Mouse (Mus musculus): ENCODE measurements at regions not wholly inside any gene's neighbourhood (a gene's known extent, or its start where the extent isn't known, plus 50 kb on each side); places are given as distances from the start of the nearest gene placed in this dataset.

GRCm38 (mm10) chr2:57424879-57425278 is 187.4 kb downstream of the Gpd2 start:
- no peak for DNase-seq (ENCODE audit: low spot score in 2 of 2)

DNA sequence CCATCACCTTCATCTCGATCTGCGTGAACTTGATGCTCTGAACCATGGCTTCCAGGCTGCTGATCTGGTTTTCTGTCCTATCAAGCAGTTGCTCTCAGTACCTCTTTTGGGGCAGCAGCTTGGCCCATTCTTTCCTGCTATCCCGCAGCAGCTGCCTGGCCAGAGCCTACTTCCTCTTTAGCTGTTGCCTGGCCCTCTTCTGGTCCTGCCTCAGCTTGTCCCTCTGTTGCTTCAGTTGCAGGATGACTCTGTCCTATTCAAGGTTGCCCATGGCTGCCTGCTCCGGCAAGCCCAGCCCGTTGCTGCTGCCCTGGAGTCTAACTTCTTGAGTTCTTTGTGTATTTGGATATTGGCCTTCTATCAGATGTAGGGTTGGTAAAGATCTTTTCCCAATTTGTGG is 188.0 kb downstream of the Gpd2 start:
- no peak for DNase-seq (ENCODE audit: low spot score in 2 of 2)

DNA sequence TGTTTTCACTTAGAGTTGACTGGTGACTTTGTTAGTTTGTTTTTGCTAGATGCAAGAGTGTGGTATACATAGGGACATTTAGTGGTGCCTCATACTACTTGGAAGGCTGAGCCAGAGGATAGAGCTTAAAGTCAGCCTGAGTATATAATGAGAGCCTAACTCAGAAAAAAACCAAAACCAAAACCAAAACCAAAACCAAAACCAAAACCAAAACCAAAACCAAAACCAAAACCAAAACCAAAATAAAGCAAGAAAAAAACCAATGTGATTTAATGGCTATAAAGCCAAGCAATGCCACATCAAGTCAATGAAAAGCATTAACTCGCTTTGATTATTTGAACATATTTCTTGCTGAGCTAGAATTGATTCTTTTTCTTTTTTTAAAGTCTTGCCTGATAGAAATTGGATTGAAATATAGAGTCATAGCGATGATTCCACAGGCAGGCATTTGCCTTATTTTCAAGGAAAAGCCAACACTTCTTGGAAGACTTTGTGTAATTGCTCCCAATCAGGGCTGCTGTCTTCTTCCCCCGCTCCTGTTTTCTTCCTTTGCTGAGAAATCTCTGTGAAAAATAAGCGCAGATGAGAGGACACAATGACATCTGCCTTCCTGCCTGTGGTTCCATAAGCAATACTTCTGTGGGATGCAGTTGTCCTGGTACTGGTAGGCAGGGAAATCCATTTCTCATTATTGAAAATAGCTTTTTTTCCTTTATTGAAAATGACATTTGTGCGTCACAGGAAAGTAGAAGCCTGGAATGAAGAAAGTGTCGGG is 213.7 kb downstream of the Gpd2 start:
- DNase-seq (ENCODE audit: low spot score in 2 of 2), result no peak

DNA sequence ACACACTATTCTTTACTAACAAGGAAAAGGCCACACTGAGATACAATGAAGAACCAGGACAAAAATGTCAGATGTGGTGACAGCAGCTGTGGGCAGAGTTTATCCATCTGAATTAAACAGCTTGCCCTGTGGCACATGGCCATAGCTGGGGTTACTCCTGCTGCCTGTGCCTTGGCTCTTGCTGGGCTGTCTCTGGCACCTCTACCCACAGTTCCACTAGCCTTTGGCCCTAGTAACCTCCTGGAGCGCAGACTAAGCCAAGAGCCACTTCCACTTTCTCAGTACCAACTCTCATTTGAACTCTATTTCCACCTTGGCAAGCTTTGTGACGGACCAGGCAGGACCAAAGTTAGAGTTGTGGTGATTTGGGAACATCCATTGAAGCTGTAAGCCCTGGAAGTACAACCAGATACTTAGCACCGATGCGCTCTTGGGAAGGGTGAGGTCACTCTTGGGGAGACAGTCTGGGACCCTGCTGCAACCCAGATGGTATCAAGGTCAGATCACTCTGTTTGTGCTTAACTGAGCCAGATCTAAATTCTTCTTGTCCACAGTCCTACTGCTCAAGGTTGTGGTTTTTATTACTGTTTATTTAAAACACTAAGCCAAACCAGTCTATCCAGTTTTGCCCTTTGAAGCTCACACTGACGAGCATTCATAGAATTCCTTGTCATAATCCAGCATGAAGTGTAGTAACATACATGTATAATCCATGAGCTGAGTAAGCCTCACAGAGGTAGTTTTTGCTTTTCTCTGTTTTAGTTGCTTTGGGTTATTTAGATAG is 216.7 kb downstream of the Gpd2 start:
- DNase-seq (ENCODE audit: low spot score in 2 of 2), result no peak

GRCm38 (mm10) chr2:57459901-57460300 is 222.5 kb downstream of the Gpd2 start:
- no peak for DNase-seq (ENCODE audit: low spot score in 2 of 2)

DNA sequence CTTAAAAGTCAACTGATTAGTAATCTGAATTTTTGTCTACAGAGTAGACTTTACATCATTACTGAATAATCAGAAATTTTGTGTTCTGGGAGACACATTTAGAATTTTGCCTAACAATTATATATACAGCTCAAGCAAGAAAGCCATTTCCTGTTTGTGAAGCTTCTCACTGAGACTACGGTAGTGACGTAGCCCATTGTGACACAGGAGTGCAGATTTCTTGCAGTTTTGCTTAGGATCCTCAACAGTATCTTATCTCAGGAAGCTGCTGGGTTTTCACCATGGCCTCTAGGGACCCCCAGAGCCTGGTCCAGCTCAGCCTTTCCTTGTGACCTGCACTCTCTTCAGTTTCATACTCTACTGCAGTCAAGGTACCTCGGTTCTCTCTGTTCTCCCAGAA is 236.4 kb downstream of the Gpd2 start:
- no peak for DNase-seq (ENCODE audit: low spot score in 2 of 2)

DNA sequence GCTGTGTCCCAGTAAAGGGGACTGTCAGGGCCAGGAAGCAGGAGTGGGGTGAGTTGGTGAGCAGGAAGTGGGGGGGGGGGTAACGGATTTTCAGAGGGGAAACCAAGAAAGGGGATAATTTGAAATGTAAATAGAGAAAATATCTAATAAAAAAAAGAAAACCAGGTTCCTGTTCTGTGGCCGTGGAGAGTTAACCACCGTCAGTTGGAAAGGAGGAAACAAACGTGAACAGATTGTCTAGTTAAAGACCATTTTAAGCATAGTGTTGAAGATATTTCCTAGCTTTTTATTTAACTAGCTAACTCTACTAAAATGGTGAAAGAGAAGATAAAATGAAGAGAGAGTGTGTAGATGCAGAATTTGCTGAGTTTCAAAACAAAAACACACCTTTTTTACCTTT is 254.7 kb downstream of the Gpd2 start:
- DNase-seq (ENCODE audit: low spot score in 2 of 2), result no peak

DNA sequence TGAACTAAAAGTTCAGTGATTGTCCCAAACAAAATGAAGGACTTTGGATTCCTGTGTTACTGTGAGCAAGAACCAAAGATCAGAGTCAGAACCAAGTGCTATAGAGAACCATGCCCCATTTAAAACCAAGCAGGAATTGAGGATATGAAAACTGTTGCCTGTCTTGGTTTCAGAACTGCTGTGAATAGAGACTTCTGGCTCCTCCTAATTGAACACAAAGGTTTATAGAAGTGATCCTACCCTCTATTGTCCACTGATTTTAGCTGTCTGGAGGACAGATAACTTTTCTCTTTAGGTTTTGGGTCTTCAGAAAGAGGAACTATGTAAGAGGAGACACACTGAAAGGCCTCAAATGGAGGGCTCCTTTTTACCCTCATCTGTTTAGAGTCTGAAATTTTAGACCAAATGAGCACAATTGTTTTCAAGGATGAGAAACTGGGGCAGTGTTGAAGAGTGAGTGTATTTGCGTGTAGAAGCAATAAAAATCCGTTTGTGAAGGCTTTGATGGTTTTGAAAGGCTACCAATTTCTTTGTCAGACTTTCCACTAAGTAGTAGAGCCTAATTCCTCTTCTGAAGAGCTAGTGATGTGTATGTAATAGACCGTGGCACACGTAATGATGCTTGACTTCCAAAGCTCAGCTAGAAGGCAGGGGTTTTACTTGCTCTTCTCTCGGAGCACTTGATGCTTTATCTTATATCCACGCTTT is 255.6 kb downstream of the Gpd2 start:
- DNase-seq (ENCODE audit: low spot score in 2 of 2), result no peak

DNA sequence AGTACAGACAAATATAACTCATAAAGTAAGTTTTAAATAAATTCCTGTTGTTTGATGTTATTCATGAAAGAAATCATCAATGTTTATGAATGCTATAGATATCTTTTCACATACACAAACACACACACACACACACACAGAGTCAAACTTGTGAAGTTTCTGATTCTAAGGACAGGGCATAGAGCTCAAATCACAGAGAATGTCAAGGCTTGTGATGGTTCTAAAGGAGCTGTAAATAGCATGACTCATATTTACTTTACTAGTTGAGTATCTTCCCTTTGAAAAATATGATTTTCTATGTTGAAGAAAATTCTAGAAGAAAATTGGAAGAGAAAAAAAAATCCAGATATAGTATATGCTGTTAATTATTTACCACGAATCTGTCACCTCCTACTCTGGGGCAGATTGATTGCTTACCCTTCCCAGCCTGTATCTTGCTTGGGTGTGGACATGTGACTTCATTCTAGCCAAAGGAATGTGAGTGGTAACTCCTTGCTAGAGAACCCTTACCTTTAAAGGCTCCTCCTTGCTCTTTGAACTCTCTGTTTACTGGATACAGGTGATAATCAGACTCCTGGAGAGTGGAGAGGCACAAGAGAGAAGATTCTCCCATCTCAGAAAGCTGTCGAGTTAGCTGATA is 259.0 kb downstream of the Gpd2 start:
- no peak for DNase-seq (ENCODE audit: low spot score in 2 of 2)

GRCm38 (mm10) chr2:57497933-57498332 is 260.5 kb downstream of the Gpd2 start:
- DNase-seq (ENCODE audit: low spot score in 2 of 2), result no peak

- no peak for DNase-seq (ENCODE audit: low spot score in 2 of 2)
These were observed 267.2 kb downstream of the Gpd2 start for GRCm38 (mm10) chr2:57504678-57505077.

- DNase-seq (ENCODE audit: low spot score in 2 of 2), result no peak
These were observed 285.0 kb downstream of the Gpd2 start for GRCm38 (mm10) chr2:57522465-57522864.

DNA sequence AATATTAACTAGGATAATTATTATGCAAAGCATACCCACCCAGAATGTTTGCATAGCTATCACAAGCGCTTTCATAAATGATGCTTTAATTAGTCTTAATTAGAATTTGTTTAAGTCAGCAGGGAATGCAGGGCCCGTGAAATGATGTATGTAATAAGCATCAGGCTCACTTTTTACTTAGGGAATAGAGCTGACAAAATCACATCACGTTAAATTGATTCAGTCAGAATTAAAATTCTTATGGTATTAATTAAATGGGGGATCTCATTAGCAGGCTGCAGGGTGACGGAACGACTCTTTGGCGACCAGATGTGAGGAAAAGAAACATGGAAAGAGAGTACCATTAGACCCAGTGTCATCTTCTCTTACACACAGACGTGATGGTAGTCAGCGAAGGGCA is 285.5 kb downstream of the Gpd2 start:
- DNase-seq (ENCODE audit: low spot score in 2 of 2), result no peak

DNA sequence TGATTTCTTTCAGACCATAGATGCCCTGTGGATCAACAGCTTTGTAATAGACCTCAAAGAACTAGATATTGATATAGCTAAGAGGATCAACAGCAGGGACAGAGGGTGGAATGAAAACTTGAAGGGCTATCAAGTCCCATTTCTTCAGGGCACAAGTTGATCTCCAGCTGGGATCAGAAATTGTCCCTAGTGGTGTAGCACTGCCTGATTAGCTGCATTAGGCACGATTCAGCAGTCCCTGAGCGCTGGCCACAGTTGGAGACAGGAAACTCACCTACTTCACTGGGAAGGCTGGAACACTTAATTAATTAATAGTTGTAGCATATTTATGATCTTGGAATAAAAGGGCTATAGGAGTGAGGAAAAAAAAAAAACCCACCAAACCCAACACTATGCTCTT is 290.5 kb downstream of the Gpd2 start:
- DNase-seq (ENCODE audit: low spot score in 2 of 2), result no peak

- DNase-seq (ENCODE audit: low spot score in 2 of 2), result no peak
These were observed 302.4 kb downstream of the Gpd2 start for GRCm38 (mm10) chr2:57539842-57540241.

DNA sequence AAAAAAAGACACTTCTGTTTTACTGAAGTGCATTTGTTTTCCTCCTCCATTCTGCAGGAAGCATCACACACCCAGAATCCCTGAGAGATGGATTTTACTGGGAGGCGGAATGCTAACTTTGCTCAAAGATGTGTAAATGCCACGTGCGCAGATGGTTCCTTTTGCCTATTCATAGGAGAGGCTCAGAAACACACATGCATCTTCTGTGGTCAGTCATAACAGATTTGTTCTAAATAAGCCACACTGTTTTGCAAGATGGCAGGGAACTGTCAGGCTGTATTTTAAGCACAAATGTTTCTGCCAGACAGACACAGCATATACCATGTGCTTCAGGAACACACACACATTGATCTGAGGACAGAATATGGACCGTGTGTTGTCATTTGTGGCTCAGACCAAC is 327.8 kb downstream of the Gpd2 start:
- no peak for DNase-seq (ENCODE audit: low spot score in 2 of 2)

- DNase-seq (ENCODE audit: low spot score in 2 of 2), result no peak
These were observed 328.7 kb downstream of the Gpd2 start for GRCm38 (mm10) chr2:57566103-57566502.

GRCm38 (mm10) chr2:57567183-57567582 is 329.7 kb downstream of the Gpd2 start:
- DNase-seq (ENCODE audit: low spot score in 2 of 2), result no peak

GRCm38 (mm10) chr2:57587065-57587464 is 349.6 kb downstream of the Gpd2 start:
- DNase-seq (ENCODE audit: low spot score in 2 of 2), result peak; percentile 8 to 20

- no peak for DNase-seq (ENCODE audit: low spot score in 2 of 2)
These were observed 356.1 kb downstream of the Gpd2 start for GRCm38 (mm10) chr2:57593558-57593957.

DNA sequence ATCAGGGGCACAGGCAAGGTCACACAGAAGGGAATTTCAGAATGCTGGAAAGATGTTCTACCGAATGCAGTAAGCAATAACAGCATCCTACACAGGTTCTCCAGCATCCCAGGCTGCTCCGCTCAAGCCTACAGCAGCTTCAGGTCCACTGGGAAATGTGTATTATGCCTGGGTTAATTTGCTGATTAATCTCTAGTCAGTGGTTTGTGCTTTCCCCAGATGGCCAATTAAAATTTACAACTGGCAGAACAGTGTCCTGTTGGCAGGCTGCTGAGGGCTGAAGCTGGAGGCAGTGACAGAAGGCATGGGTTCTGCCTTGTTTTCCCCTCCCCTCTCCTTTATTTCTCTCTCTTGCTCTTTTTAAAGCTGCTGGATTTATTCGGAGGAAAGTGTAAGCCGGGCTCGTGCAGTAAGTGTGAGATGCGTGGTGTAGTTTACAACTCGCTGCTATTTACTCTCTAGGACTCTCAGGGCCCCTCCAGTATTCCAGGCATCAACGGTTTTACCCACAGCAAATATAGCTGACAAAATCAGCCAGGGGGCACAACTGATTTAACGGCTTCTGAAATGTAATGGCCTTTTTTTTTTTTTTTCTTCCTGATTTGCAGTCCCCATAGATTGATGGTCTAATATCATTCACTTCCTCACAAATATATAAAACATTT is 360.4 kb downstream of the Gpd2 start:
- no peak for DNase-seq (ENCODE audit: low spot score in 2 of 2)

DNA sequence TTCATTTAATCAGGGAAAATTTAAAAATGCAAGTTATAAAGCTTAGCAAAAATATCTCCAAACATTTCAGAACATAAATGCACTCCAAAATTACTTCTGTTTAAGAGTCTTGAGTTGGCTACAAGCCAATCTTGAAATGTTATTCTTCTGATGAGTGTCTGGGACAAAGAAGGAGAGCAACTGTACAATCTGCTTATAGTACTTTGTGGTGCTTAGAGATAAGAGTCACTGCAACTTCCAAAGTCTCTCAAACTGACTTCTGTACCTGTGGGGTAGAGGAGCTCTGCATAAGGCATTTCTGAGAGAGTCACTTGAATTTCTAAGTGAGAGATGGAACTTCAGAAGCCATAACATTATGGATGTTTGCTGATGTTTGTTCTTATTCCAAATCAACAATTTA is 374.2 kb downstream of the Gpd2 start:
- DNase-seq (ENCODE audit: low spot score in 2 of 2), result no peak

All from spleen, postnatal 36 days (tissue).